Mouse (Mus musculus) bone marrow, adult 2 months (tissue): ENCODE measurements around the gene Srcin1. TPM values are rescaled to one million over a fixed set of nuclear protein-coding genes. Genes with fewer than 3 reads are reported as not detected.

Source experiments
- H3K27ac ChIP-seq: fragments of 200-500 bp; 2 replicates; pipeline ENCODE4 v1.5.1; 2012; ENCODE audit warnings: low read depth, mild to moderate bottlenecking, control low read depth, inconsistent platforms, low read length; ENCODE audit not compliant: control insufficient read depth, poor library complexity, insufficient read depth
- H3K4me1 ChIP-seq: fragments of 200-500 bp; 2 replicates; pipeline ENCODE4 v1.6.1; 2011; ENCODE audit warnings: low read length; ENCODE audit not compliant: control insufficient read depth, insufficient read depth
- H3K4me3 ChIP-seq: fragments of 200-500 bp; replicated peaks from 2 replicates; pipeline ENCODE3; 2011; ENCODE audit warnings: mild to moderate bottlenecking, low read depth, low read length, control low read depth; ENCODE audit not compliant: control insufficient read depth
- CTCF ChIP-seq: fragments of 200-500 bp; IDR thresholded peaks from 2 replicates; pipeline ENCODE4 v1.5.1; 2011; ENCODE audit warnings: low read length, control low read depth; ENCODE audit not compliant: control insufficient read depth, insufficient read depth
- POLR2A ChIP-seq: fragments of 200-500 bp; IDR thresholded peaks from 2 replicates; pipeline ENCODE4 v1.6.1; 2011; ENCODE audit warnings: low read depth, mild to moderate bottlenecking, control low read depth, low read length, borderline replicate concordance; ENCODE audit not compliant: control insufficient read depth
- WGBS: fragments of 180-500 bp; shearing (Covaris S2); methylation state at CpG from one replicate; pipeline ENCODE4 v1.1.7; 2018; 5-methylcytosine and 5-hydroxymethylcytosine counted together
- polyA plus RNA-seq: library from polyadenylated mRNA; stranded (reverse); fragments of >200 nt; gene quantifications from 2 replicates; pipeline ENCODE4 v1.2.4, GENCODE M21; 2011; ENCODE audit warnings: low replicate concordance; ENCODE audit not compliant: missing spikeins, insufficient read depth, insufficient read length

Srcin1 gene
- polyA plus RNA-seq, 1 experiment = 0.57 TPM

DNA sequence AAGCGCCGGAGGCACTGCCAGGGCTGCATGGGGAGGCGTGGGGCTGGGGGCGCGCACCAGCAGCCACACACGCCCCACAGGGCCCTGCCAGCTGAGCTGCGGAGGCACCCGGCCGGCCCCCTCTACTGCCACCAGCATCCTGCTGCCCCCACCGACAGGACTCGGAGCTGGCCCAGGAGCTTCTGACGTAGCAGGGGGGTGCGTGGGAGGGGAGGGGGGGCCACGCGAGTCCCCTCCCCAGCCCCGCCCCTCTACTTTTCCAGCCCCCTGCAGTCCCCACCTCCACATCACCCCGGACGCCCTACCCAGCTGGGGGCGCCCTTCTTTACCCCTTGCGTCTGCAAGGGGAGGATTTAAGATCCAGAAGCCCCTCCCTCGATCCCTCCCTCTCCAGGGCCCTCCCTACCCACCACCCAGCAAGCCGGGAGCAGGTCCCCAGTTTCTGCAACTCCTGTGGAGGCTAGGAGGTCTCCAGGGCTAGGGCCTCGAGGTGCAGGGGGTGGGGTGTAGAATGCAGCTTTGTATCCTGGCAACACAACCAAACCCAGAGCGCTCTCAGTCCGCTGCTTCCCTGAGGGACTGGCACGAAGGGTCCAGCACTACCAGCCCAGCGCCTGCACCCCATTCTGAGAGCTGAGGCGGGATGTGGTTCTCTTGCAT lies 2.0 kb downstream of the Srcin1 start:
- Histone ChIP-seq H3K27ac (no peak overlapping the region), H3K4me3 (no peak overlapping the region), H3K4me1 (no peaks in the 10 kb centered on the region)
- WGBS = 5% methylated on average over 28 of the region's 28 CpGs
- TF ChIP-seq POLR2A (no peak), CTCF (no peak)

- Histone ChIP-seq H3K4me3 (no peak overlapping the region), H3K27ac (no peak overlapping the region), H3K4me1 (no peaks in the 10 kb centered on the region)
- TF ChIP-seq POLR2A = no peak
- 34% methylated on average over 7 of the region's 7 CpGs for WGBS
These were observed 3.0 kb downstream of the Srcin1 start for GRCm38 (mm10) chr11:97572895-97573480.

DNA sequence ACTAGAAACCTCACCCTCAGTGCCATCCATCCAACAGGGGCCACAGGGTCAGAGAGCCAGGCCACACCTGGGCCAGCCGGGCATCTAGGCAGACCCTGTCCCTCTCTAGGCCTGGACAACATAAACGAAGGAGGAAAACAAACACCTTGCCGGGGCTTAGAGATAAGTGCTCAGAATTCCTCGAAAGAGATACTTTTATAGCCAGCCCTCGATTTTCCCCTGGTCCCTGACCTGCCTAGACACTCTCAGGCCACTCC lies 4.0 kb downstream of the Srcin1 start:
- Histone ChIP-seq H3K4me3 (no peak overlapping the region), H3K27ac (no peak overlapping the region), H3K4me1 (no peaks in the 10 kb centered on the region)
- WGBS = 21% methylated on average over 5 of the region's 5 CpGs
- TF ChIP-seq POLR2A = no peak
- TF ChIP-seq CTCF = no peak

- 19% methylated on average over 8 of the region's 8 CpGs for WGBS
- H3K4me3 ChIP-seq = no peak overlapping the region
- H3K4me1 ChIP-seq = no peaks in the 10 kb centered on the region
- TF ChIP-seq CTCF (no peak), POLR2A (no peak)
- H3K27ac ChIP-seq = no peak overlapping the region
These were observed 4.5 kb downstream of the Srcin1 start for GRCm38 (mm10) chr11:97571266-97572088.

DNA sequence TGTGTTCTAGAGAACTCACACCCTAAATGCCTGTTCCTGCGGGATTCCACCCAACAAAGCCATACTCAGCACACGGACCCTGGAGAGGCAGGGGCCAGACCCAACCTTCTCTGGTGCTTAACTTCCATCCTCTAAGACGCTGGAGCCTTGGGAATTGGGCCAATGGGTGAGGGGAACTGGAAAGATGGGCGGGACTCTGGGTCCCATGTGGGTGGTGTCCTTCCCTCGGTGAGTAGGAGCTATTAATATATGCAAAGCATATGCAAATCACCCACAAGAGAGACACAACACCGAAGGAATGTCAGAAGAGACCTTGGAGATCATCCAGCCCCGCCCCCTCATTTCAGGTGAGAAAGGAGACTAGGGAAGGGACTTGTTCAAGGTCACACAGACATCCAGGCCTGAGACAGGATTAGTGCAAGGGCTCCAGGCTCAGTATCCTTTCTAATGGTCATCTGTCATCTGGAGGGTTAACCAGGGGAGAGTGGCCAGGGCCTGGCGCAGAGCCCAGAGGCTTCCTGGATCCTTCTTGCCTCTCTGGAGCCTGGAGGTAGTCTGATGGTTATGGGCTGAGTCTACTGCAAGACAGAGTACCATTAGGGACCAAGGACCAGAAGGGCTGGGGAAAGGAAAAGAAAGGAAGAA lies 5.4 kb downstream of the Srcin1 start:
- Histone ChIP-seq H3K4me1 (no peaks in the 10 kb centered on the region), H3K4me3 (no peak overlapping the region), H3K27ac (no peak overlapping the region)
- 29% methylated on average over 8 of the region's 8 CpGs for WGBS
- no peak for TF ChIP-seq POLR2A
- TF ChIP-seq CTCF = no peak

GRCm38 (mm10) chr11:97569806-97570205 lies 6.2 kb downstream of the Srcin1 start:
- TF ChIP-seq CTCF (no peak), POLR2A (no peak)
- Histone ChIP-seq H3K4me1 (no peaks in the 10 kb centered on the region), H3K4me3 (no peak overlapping the region), H3K27ac (no peak overlapping the region)
- WGBS = 54% methylated on average over 3 of the region's 3 CpGs

DNA sequence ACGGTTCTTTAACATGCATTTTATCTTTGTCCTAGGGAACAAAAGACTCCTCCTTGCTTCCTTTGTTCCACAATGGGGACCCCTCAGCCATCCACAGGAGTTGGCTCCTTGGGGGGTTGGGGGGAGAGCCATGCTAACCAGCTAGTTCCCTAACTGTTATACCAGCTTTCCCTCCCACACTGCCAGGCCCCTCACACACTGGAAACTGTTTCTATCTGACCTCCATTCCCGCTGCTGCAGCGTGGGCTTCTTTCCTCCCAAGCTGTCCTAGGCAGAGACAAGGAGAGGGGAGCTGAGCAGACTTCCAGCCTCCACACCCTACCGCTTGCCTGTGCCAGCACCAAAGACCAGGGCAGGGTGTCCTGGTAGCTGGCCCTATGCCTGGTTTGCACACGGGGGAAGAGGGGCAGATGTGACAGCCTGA lies 6.7 kb downstream of the Srcin1 start:
- 51% methylated on average over 5 of the region's 5 CpGs for WGBS
- Histone ChIP-seq H3K4me1 (no peaks in the 10 kb centered on the region), H3K27ac (no peak overlapping the region), H3K4me3 (no peak overlapping the region)
- TF ChIP-seq POLR2A (no peak), CTCF (no peak)

DNA sequence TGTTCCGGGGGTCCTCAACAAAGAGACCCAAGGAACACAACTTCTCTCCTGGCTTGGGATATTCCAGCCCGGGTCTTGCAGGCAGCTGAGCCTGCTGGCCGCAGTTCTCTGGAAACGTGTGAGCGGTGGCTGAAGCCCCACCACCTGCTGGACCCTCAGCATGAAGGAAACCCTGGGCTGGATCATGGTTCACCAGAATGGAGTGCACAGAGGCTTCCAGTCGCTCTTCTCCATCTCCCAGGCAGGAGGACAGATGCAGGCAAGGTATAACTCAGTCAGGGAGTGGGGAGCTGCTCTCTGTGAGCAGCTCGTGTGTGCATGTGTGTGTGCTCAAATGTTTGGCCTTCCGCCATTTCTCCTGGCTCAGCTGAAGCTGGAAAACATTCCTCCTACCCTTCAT lies 7.3 kb downstream of the Srcin1 start:
- 13% methylated on average over 8 of the region's 8 CpGs for WGBS
- Histone ChIP-seq H3K4me1 (no peaks in the 10 kb centered on the region), H3K27ac (no peak overlapping the region), H3K4me3 (no peak overlapping the region)
- TF ChIP-seq CTCF (no peak), POLR2A (no peak)
